Mouse (Mus musculus): ENCODE data around the gene Olfr1412. TPM values are rescaled to one million over a fixed set of nuclear protein-coding genes. Genes with fewer than 3 reads are reported as not detected.

Olfr1412 gene
- not detected in 2 replicates for total RNA-seq (2015)
- total RNA-seq (2017), result not detected in 2 replicates

DNA sequence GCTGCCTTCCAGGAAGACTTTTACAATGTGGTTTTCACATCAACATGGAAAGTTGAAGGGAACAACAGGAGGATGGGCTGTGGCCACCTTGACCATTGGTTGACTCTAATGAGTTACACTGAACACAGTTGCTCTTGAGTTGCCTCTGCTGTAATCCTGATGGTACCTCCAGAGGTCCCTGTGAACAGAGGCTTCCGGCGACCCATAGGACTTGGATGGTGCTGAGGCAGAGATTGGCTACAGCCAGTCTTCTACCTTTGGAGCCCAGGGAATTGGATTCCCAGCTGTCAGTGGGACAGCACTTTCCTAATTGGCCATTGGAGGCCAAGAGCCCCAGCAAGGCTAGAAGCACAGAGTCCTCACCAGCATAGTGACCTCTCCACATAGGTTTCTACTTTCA lies at the start of gene Olfr1412:
Gene Olfr1412, plus strand, starts transcription at position 301 of the 400 bp plus-strand sequence.
- no peak for ATAC-seq (replicated peaks; ENCODE audit: poor library complexity)

GRCm38 (mm10) chr1:92536972-92537371 lies 48.6 kb upstream of the Olfr1412 start:
- ATAC-seq (replicated peaks; ENCODE audit: poor library complexity), result peak; percentile 60; the same call in 1 of the 2 replicates

DNA sequence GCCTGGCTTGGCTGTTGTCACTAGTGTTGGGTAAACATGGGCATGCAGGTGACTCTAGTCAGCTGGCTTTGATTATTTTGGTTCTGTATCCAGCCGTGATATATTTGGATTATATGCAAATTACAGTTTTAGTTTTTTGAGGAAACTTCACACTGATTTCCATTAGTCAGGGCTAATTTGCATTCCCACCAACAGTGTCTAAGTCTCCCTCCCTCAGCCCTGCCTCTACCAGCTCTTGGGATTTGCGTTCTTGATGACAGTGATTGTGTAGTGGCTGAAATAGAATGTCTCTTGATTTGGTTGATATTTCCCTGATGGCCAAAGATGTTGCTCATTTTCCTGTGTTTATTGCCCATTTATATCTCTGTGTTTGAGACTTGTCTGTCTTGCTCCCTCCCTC lies 46.5 kb upstream of the Olfr1412 start:
- no peak for ATAC-seq (replicated peaks; ENCODE audit: poor library complexity)

- ATAC-seq (replicated peaks; ENCODE audit: poor library complexity), result no peak
These were observed 39.6 kb upstream of the Olfr1412 start for GRCm38 (mm10) chr1:92545929-92546328.

DNA sequence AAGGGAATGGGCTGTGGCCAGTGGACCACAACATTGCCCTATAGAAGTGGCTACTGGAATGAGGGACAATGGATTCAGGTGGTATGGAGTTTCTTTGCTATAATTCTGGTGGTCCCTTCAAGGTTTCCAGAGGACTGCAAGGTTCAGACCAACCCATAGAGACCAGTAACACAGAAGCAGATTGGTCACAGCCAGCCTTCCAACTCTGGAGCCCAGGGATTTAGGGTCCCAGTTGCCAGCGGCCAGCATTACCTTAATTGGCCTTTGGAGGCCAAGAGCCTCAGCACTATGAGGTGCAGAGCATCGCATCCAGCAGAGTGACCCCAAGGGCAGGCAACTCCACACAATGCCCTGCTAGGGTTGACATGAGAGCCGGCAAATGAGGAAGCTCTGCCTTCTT lies 14.6 kb upstream of the Olfr1412 start, which contains the start of gene Olfr1413:
Gene Olfr1413, plus strand, starts transcription at position 301 of the 400 bp plus-strand sequence.
- no peak for ATAC-seq (replicated peaks; ENCODE audit: poor library complexity)

GRCm38 (mm10) chr1:92594111-92594510 lies 8.5 kb downstream of the Olfr1412 start, which contains the start of gene Olfr1411:
Gene Olfr1411 (plus strand): TSS chr1:92594411.
- ATAC-seq (replicated peaks; ENCODE audit: poor library complexity), result no peak

- no peak for ATAC-seq (replicated peaks; ENCODE audit: poor library complexity)
These were observed 10.4 kb downstream of the Olfr1412 start for GRCm38 (mm10) chr1:92596019-92596418.

DNA sequence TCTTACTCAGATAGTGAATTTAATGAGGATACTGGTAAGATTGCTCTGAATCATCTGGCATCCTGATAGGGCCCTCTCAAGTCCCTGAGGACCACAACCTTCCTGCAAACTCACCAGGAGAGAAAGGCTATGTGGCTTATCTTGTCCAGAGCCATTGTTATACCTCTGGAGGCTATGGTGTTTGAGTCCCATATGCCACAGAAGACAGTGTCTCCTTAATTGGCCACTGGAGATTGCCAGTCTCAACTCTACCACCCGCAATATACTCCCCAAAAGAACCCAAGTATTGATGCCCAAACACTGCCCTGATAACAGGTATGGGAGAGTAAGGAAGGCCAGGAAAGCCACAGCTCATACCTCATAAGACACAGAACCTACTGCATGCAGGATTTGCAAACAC lies 19.9 kb downstream of the Olfr1412 start, which contains the start of gene Olfr1410:
Gene Olfr1410, plus strand, starts transcription at position 301 of the 400 bp plus-strand sequence.
- ATAC-seq (replicated peaks; ENCODE audit: poor library complexity), result no peak

- no peak for ATAC-seq (replicated peaks; ENCODE audit: poor library complexity)
These were observed 22.1 kb downstream of the Olfr1412 start for GRCm38 (mm10) chr1:92607711-92608110.

- ATAC-seq (replicated peaks; ENCODE audit: poor library complexity), result peak; percentile 76
These were observed 25.4 kb downstream of the Olfr1412 start for GRCm38 (mm10) chr1:92611008-92611407.

GRCm38 (mm10) chr1:92613175-92613574 lies 27.6 kb downstream of the Olfr1412 start:
- ATAC-seq (replicated peaks; ENCODE audit: poor library complexity), result no peak

DNA sequence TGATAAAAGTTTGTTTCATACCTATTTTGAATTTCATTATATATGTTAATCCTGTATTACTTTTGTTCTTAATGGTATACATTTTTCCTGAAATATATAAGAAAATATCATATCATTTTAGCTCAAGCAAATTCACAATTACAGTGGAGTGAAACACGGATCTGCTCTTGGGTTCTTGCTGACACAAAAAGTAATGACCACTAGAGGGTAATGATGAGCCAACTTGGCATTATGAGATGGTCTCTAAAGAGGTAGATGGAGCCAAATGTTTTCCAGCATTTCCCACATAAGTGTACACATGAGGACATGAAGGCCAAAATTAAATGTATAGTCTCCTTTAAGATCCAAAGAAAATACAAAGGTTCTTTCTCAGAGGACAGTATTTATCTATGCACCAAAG lies 28.9 kb downstream of the Olfr1412 start:
- no peak for ATAC-seq (replicated peaks; ENCODE audit: poor library complexity)

GRCm38 (mm10) chr1:92616046-92616445 lies 30.5 kb downstream of the Olfr1412 start:
- ATAC-seq (replicated peaks; ENCODE audit: poor library complexity), result no peak

- no peak for ATAC-seq (replicated peaks; ENCODE audit: poor library complexity)
These were observed 31.9 kb downstream of the Olfr1412 start, which contains the start of gene Olfr12 for GRCm38 (mm10) chr1:92617488-92617887. Gene Olfr12 (plus strand): TSS chr1:92617788.

GRCm38 (mm10) chr1:92618360-92618759 lies 32.8 kb downstream of the Olfr1412 start:
- ATAC-seq (replicated peaks; ENCODE audit: poor library complexity), result no peak

DNA sequence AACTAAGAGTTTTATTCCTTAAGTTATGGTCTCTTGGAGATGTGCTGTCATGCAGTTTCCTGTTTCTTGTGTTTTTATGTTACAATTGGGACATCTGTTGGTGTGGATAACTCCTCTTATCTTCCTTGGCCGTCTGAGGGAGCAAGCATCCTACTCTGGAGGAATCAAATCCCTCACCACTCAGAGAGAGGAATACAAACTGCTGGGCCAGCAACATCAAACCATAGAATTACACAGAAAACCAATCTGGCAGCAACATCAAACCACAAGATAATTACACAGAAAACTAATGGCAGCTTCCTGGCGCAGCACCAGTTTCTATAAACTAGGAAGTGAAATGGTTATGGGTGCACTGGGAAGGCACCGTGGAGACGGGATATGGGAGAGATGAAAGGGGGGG lies 42.6 kb downstream of the Olfr1412 start:
- 0 out of 2 replicates have a peak, but pooled peaks have one; percentile 23 for ATAC-seq (replicated peaks; ENCODE audit: poor library complexity)

DNA sequence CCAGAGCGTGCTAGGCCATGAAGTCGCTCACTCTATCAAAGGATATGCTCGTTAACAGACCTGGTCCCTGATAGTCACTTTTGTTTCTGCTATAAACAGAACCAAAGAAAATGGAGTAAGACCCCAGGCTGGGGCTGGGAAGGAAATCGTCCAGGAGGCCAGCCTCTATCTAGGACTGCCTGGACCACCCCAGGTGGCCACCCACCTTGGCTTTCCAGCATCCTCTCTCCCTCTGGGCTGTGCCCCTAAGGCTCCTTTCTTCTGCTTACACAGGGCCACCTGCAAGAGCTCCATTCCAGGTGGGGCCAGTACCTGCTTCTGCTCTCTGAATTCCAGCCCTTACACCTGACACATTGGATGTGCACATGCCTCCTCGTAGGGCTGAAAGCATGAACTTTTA lies 46.6 kb downstream of the Olfr1412 start:
- no peak for ATAC-seq (replicated peaks; ENCODE audit: poor library complexity)

- no peak for ATAC-seq (replicated peaks; ENCODE audit: poor library complexity)
These were observed 47.4 kb downstream of the Olfr1412 start for GRCm38 (mm10) chr1:92632948-92633347.

DNA sequence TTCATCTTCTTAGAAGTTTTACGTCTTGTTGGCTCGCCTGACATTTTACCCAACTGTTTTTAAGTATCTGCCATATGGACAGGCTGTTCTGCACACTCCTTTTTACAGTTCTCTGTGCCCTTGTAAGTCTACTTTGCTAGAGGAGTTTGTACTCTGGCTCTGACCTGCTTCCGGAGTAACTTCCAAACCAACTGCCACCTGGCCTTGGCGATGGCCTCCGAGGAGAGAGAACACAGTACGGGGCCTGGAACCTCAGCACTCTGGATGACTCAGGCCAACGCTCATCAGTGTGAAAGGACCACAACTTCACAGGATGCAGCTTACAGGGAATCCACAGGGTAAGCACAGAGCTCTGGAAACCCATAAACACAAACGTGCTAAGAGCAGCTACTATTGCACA lies 48.1 kb downstream of the Olfr1412 start:
- ATAC-seq (replicated peaks; ENCODE audit: poor library complexity), result no peak

DNA sequence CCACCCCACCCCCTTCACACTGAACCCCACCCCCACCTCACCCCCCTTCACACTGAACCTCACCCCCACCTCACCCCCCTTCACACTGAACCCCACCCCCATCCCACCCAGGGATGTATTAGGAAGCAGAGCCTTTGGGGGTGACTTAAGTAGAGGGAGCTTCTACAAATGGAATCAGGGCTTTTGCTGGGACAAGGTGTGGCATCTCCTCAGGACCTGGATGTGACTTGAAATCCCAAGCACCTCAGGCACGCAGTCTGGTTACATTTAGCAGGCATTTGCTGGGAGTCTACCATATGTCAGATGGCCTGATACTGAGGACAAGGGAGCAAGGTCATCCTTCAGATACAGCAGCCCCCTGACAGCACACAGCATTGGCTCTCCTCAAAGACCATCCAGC lies 49.0 kb downstream of the Olfr1412 start:
- ATAC-seq (replicated peaks; ENCODE audit: poor library complexity), result no peak

DNA sequence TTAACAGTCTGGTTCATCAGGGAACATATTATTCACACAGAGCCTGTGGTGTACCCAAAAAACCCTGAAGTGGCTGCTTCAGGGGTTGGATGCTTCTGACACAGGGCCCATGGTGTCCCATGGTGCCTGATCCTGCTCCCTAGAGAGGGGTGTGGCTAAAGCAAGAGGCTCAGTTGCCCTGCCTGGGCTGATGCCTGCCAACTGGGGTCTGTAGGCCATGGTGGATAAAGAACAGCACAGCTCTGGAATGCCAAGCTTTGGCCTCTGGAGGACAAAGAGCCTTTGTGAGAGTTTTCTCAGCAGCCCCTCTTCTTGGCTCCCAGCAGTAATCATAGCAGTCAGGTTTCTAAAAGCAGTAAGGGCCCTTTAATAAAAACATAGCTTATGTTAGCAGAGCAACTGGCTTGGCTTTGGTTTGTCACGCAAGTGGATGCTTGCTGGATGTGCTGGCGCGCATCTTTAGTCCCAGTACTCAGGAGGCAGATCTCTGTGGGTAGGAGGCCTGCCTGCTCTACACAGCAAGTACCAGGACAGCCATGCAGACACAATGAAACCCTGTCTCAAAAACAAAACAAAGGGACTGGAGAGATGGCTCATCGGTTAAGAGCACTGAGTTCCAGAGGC lies 49.5 kb downstream of the Olfr1412 start:
- ATAC-seq (replicated peaks; ENCODE audit: poor library complexity), result no peak

DNA sequence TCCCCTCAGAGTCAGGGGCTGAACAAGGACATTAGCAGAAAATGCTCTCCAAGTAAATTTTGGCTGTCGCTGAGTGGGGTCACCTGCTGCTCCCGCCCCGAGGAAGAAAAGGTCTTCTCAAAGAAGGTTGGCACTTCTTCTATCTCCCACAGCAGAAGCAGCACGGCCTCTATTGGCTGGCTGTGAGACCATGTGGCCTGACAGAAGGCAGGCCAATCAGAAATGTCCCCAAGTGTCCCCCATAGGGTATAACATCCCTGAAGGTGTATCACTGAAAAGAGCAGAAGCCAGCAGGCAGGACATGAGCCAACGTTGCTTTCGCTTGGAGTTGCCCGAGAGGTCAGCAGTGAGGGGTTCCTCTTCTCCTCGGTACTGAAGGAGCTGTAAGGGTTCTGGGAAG lies 50.4 kb downstream of the Olfr1412 start:
- no peak for ATAC-seq (replicated peaks; ENCODE audit: poor library complexity)

DNA sequence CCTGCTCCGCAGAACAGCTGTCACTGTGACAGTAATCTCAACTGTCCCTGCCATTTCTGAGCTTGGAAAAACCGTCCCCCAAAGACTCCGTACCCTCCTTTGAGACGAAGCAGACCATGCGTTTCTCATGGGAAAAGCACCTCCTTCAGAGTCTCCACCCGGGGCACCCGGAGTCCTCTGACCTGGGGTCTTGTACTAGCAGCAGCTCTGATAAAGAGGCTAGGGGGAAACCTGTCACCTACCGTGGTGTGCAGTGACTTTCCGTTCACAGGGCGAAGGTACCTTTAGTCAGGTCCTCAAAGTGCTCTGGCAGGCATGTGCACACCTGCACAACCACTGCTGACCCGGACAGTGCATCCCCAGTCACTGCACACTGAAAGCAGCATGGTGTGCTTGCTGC lies 51.1 kb downstream of the Olfr1412 start:
- no peak for ATAC-seq (replicated peaks; ENCODE audit: poor library complexity)

Data from megakaryocyte progenitor cell, adult 5-6 weeks (primary cell).